18 mouse cellular contexts compared by ENCODE assay signal in the genomic region with DNA sequence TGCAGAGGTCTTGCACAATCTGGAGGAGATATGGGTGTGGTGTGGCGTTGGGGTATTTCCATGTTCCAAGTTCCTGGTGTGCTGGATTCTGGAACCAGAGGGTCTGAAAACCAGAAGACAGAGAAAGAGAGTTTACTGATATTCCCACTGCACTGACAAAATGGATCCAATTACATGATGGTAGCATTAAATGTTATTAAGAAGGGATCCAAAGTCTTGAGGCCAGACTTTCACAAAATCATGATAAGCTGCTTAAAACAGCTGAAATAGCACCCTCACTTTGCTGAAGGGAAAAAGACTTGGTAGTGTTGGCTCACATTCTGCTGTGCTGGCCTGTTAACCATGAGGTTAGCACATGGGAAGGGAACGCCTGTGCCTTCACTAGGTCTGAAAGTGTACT.
A peak's percentile ranks its signal among the peaks of the same experiment; 100 is the strongest.
DNase-seq lines count a peak whose midpoint lies in the region; ATAC-seq lines count a peak whose summit lies in the region.
"Had no signal": no experiment of that assay in that cellular context is flagged by ENCODE, and none has a peak within 500 bp of the region (broad histone marks: within the 10 kb centered on the region; RNA-seq: fewer than 3 reads in every experiment).

No protein-coding gene starts in this region.

- peak; percentile 10 for DNase-seq in gastrocnemius, adult 18-20 months (ENCODE audit: low spot score)
- DNase-seq in gastrocnemius, postnatal 10 days: no peak
- no peak for DNase-seq in midbrain, embryonic 10.5 days (ENCODE audit: low spot score)
- no peak for DNase-seq in embryo, embryonic 10.5 days (ENCODE audit: low spot score)
- no peak for DNase-seq in right cerebral cortex, postnatal 4 days
- DNase-seq: liver; thymus, adult 2 months had no signal

- H3K27me3 ChIP-seq in midbrain, embryonic 10.5 days (ENCODE audit: low read depth, poor library complexity, severe bottlenecking): no peaks in the 10 kb centered on the region
- no peaks in the 10 kb centered on the region for H3K27me3 ChIP-seq in midbrain, embryonic 13.5 days
- no peaks in the 10 kb centered on the region for H3K27me3 ChIP-seq in forebrain, embryonic 13.5 days
- H3K27me3 ChIP-seq: heart, embryonic 15.5 days; liver, embryonic 15.5 days; lung, embryonic 15.5 days; neural tube, embryonic 15.5 days had no signal

- H3K36me3 ChIP-seq in midbrain, embryonic 10.5 days: no peaks in the 10 kb centered on the region
- no peaks in the 10 kb centered on the region for H3K36me3 ChIP-seq in midbrain, embryonic 13.5 days
- H3K36me3 ChIP-seq in forebrain, embryonic 13.5 days (ENCODE audit: poor library complexity, severe bottlenecking): no peaks in the 10 kb centered on the region
- H3K36me3 ChIP-seq: heart, embryonic 15.5 days; liver, embryonic 15.5 days; lung, embryonic 15.5 days; neural tube, embryonic 15.5 days had no signal

- H3K9me3 ChIP-seq in midbrain, embryonic 10.5 days (replicated peaks): no peaks in the 10 kb centered on the region
- H3K9me3 ChIP-seq in midbrain, embryonic 13.5 days: no peaks in the 10 kb centered on the region
- H3K9me3 ChIP-seq in forebrain, embryonic 13.5 days (replicated peaks): 0 out of 2 replicates have a peak, but pooled peaks cover 4% of the 10 kb centered on the region
- H3K9me3 ChIP-seq: heart, embryonic 15.5 days; liver, embryonic 15.5 days; lung, embryonic 15.5 days; neural tube, embryonic 15.5 days had no signal

- 0 out of 2 replicates have a peak overlapping the region, but pooled peaks have one; percentile 55 for H3K27ac ChIP-seq in midbrain, embryonic 10.5 days (replicated peaks)
- H3K27ac ChIP-seq in midbrain, embryonic 13.5 days: no peak overlapping the region
- peak overlapping the region; percentile 60 for H3K27ac ChIP-seq in forebrain, embryonic 13.5 days
- H3K27ac ChIP-seq: gastrocnemius, adult 2 months; heart, embryonic 15.5 days; liver, embryonic 15.5 days; lung, embryonic 15.5 days; neural tube, embryonic 15.5 days; stomach, postnatal 0 days had no signal

- WGBS in midbrain, embryonic 10.5 days: 87% methylated on average over 2 of the region's 2 CpGs
- WGBS in midbrain, embryonic 13.5 days: 88% methylated on average over 2 of the region's 2 CpGs
- WGBS in forebrain, embryonic 13.5 days: 79% methylated on average over 2 of the region's 2 CpGs

- no peak overlapping the region for H3K4me3 ChIP-seq in midbrain, embryonic 10.5 days
- no peak overlapping the region for H3K4me3 ChIP-seq in midbrain, embryonic 13.5 days (replicated peaks)
- H3K4me3 ChIP-seq in forebrain, embryonic 13.5 days: no peak overlapping the region
- H3K4me3 ChIP-seq: gastrocnemius, adult 2 months; heart, embryonic 15.5 days; liver, embryonic 15.5 days; lung, embryonic 15.5 days; myocyte; neural tube, embryonic 15.5 days had no signal

- H3K4me2 ChIP-seq in midbrain, embryonic 13.5 days (replicated peaks): no peak overlapping the region
- H3K4me2 ChIP-seq in forebrain, embryonic 13.5 days: no peak overlapping the region
- H3K4me2 ChIP-seq: heart, embryonic 15.5 days; liver, embryonic 15.5 days; lung, embryonic 15.5 days had no signal

- H3K4me1 ChIP-seq in midbrain, embryonic 10.5 days: peaks cover 26% of the 10 kb centered on the region
- H3K4me1 ChIP-seq in midbrain, embryonic 13.5 days (replicated peaks): peaks cover 23% of the 10 kb centered on the region
- peaks cover 28% of the 10 kb centered on the region for H3K4me1 ChIP-seq in forebrain, embryonic 13.5 days
- H3K4me1 ChIP-seq: heart, embryonic 15.5 days; liver, embryonic 15.5 days had no signal

- no peak for ATAC-seq in midbrain, embryonic 13.5 days
- ATAC-seq in forebrain, embryonic 13.5 days: no peak
- ATAC-seq in cerebellum, adult (ENCODE audit: insufficient number of reproducible peaks, low FRiP score, low TSS enrichment): no peak
- ATAC-seq: intestine, embryonic 16.5 days had no signal

- H3K9ac ChIP-seq in midbrain, embryonic 13.5 days (replicated peaks): no peak overlapping the region
- H3K9ac ChIP-seq in forebrain, embryonic 13.5 days: no peak overlapping the region
- H3K9ac ChIP-seq: heart, embryonic 15.5 days; liver, embryonic 15.5 days; lung, embryonic 15.5 days; neural tube, embryonic 15.5 days had no signal
